Mouse (Mus musculus) olfactory bulb, adult 2 months (tissue): ENCODE results near the gene Rcl1. TPM values are rescaled to one million over a fixed set of nuclear protein-coding genes. Genes with fewer than 3 reads are reported as not detected.

Experiments used
- H3K27ac ChIP-seq: fragments of 200-500 bp; 2 replicates; pipeline ENCODE4 v1.5.1; 2012; ENCODE audit warnings: low read depth, low read length; ENCODE audit not compliant: insufficient read depth
- H3K4me1 ChIP-seq: fragments of 200-500 bp; 2 replicates; pipeline ENCODE4 v1.6.1; 2012; ENCODE audit warnings: low read length; ENCODE audit not compliant: control insufficient read depth, insufficient read depth
- H3K4me3 ChIP-seq: fragments of 200-500 bp; 2 replicates; pipeline ENCODE4 v1.5.1; 2012; ENCODE audit warnings: mild to moderate bottlenecking, low read depth, low read length, moderate library complexity; ENCODE audit not compliant: insufficient read depth
- CTCF ChIP-seq: fragments of 200-500 bp; IDR thresholded peaks from 2 replicates; pipeline ENCODE4 v1.5.1; 2012; ENCODE audit warnings: low read depth, mild to moderate bottlenecking, low read length, moderate library complexity; ENCODE audit not compliant: insufficient read depth
- POLR2A ChIP-seq: fragments of 200-500 bp; IDR thresholded peaks from 2 replicates; pipeline ENCODE4 v1.6.1; 2012; ENCODE audit warnings: mild to moderate bottlenecking, low read depth, low read length, moderate library complexity; ENCODE audit not compliant: insufficient read depth
- WGBS: fragments of 180-500 bp; shearing (Covaris S2); methylation state at CpG from one replicate; pipeline ENCODE4 v1.1.7; 2018; 5-methylcytosine and 5-hydroxymethylcytosine counted together
- polyA plus RNA-seq: library from polyadenylated mRNA; stranded (reverse); fragments of >200 nt; gene quantifications from 2 replicates; pipeline ENCODE4 v1.2.4, GENCODE M21; 2012; ENCODE audit warnings: low replicate concordance; ENCODE audit not compliant: missing spikeins, insufficient read depth, insufficient read length

Gene Rcl1
- polyA plus RNA-seq, 1 experiment: not detected

GRCm38 (mm10) chr19:29185122-29185521, 83.9 kb downstream of the Rcl1 start:
- TF ChIP-seq CTCF: no peak
- no peak for TF ChIP-seq POLR2A
- Histone ChIP-seq H3K4me3 (no peak overlapping the region), H3K4me1 (peaks cover 4% of the 10 kb centered on the region; the same call in 1 of the 2 replicates), H3K27ac (no peak overlapping the region)
- 24% methylated on average over 7 of the region's 7 CpGs for WGBS

- Histone ChIP-seq H3K27ac (no peak overlapping the region), H3K4me1 (peaks cover 4% of the 10 kb centered on the region; the same call in 1 of the 2 replicates), H3K4me3 (no peak overlapping the region)
- TF ChIP-seq CTCF (no peak), POLR2A (no peak)
- 41% methylated on average over 9 of the region's 9 CpGs for WGBS
These were observed 84.5 kb downstream of the Rcl1 start for GRCm38 (mm10) chr19:29185552-29186232.

GRCm38 (mm10) chr19:29188879-29189278, 87.7 kb downstream of the Rcl1 start:
- Histone ChIP-seq H3K27ac (no peak overlapping the region), H3K4me3 (no peak overlapping the region), H3K4me1 (peaks cover 4% of the 10 kb centered on the region; the same call in 1 of the 2 replicates)
- no peak for TF ChIP-seq POLR2A
- TF ChIP-seq CTCF: no peak
- WGBS: 77% methylated on average over 2 of the region's 2 CpGs

Other genes with a start within 250 kb of the Rcl1 start
- gene Plpp6, start 137.4 kb upstream of the Rcl1 start, polyA plus RNA-seq: not detected in 2 replicates
- not detected in 2 replicates for gene 4430402I18Rik, start 133.6 kb upstream of the Rcl1 start, polyA plus RNA-seq
- 483 TPM in 1 of 2 replicates, not detected in the other for gene Cdc37l1, start 111.0 kb upstream of the Rcl1 start, polyA plus RNA-seq
- not detected in 2 replicates for gene Ak3, start 53.4 kb upstream of the Rcl1 start, polyA plus RNA-seq
- gene Jak2, start 150.5 kb downstream of the Rcl1 start, polyA plus RNA-seq: not detected in 2 replicates
- gene Insl6, start 224.0 kb downstream of the Rcl1 start, polyA plus RNA-seq: not detected in 2 replicates
- not detected in 2 replicates for gene Rln1, start 233.3 kb downstream of the Rcl1 start, polyA plus RNA-seq